Mouse (Mus musculus) urinary bladder, postnatal 36 days (tissue): ENCODE data around the gene Bnip3.
A peak's percentile ranks its signal among the peaks of the same experiment; 100 is the strongest.

Experiments used
- DNase-seq, 2 experiments: peaks; one replicate each; pipeline ENCODE4 v3.0.0; 2022; ENCODE audit warnings: low spot score in 2 of 2, mixed read lengths in 1 of 2

Gene Bnip3

GRCm38 (mm10) chr7:138845544-138846391, 63.6 kb downstream of the Bnip3 start, which contains the start of the genes Ppp2r2d and Mapk1ip1:
TSS of gene Ppp2r2d (plus strand) at chr7:138846079.
TSS of gene Mapk1ip1 (minus strand) at chr7:138846273.
- peak; percentile 93 to 96 for DNase-seq

- no peak for DNase-seq
Measured at GRCm38 (mm10) chr7:138845111-138845510, 64.2 kb downstream of the Bnip3 start.

GRCm38 (mm10) chr7:138843421-138843820, 65.9 kb downstream of the Bnip3 start:
- DNase-seq = no peak

GRCm38 (mm10) chr7:138841436-138842151, 67.7 kb downstream of the Bnip3 start:
- DNase-seq = no peak
